Mouse (Mus musculus) cerebral cortex, adult 2 months (tissue): Measurements from ENCODE around the gene Klc4.

Experiments used
- WGBS: fragments of 180-500 bp; shearing (Covaris S2); methylation state at CpG from one replicate; pipeline ENCODE4 v1.1.7; 2018; 5-methylcytosine and 5-hydroxymethylcytosine counted together

Gene Klc4

GRCm38 (mm10) chr17:46651755-46652547, 6.1 kb upstream of the Klc4 start:
- WGBS, result 67% methylated on average over 20 of the region's 20 CpGs

GRCm38 (mm10) chr17:46651292-46651691, 5.5 kb upstream of the Klc4 start:
- WGBS, result 66% methylated on average over 17 of the region's 17 CpGs

- under 1% methylated on average over 58 of the region's 58 CpGs for WGBS
These were observed 4.6 kb upstream of the Klc4 start, which contains the start of gene Cul7 for GRCm38 (mm10) chr17:46650232-46651031. Gene Cul7 (plus strand): TSS chr17:46650337.

- 28% methylated on average over 15 of the region's 15 CpGs for WGBS
These were observed 4.0 kb upstream of the Klc4 start for GRCm38 (mm10) chr17:46649811-46650210.

GRCm38 (mm10) chr17:46648436-46648835, 2.6 kb upstream of the Klc4 start:
- 91% methylated on average over 9 of the region's 9 CpGs for WGBS

- 90% methylated on average over 7 of the region's 7 CpGs for WGBS
These were observed 1.5 kb upstream of the Klc4 start for GRCm38 (mm10) chr17:46647279-46647678.

- WGBS, result under 1% methylated on average over 19 of the region's 19 CpGs
These were observed 470 bp upstream of the Klc4 start for GRCm38 (mm10) chr17:46646322-46646662.

GRCm38 (mm10) chr17:46644916-46645475, 826 bp downstream of the Klc4 start:
- 8% methylated on average over 11 of the region's 11 CpGs for WGBS

- 90% methylated on average over 12 of the region's 12 CpGs for WGBS
These were observed 1.5 kb downstream of the Klc4 start for GRCm38 (mm10) chr17:46644152-46644805.

- WGBS, result 94% methylated on average over 17 of the region's 17 CpGs
These were observed 3.8 kb downstream of the Klc4 start for GRCm38 (mm10) chr17:46642060-46642459.

- 87% methylated on average over 9 of the region's 9 CpGs for WGBS
These were observed 5.9 kb downstream of the Klc4 start for GRCm38 (mm10) chr17:46639929-46640328.

- 6% methylated on average over 15 of the region's 15 CpGs for WGBS
These were observed 8.8 kb downstream of the Klc4 start for GRCm38 (mm10) chr17:46636831-46637523.

- WGBS, result 35% methylated on average over 12 of the region's 12 CpGs
These were observed 16.0 kb downstream of the Klc4 start for GRCm38 (mm10) chr17:46629685-46630441.

- under 1% methylated on average over 72 of the region's 90 CpGs for WGBS
These were observed 16.8 kb downstream of the Klc4 start, which contains the start of gene Ptk7 for GRCm38 (mm10) chr17:46628791-46629684. Gene Ptk7 (minus strand): TSS chr17:46629504.

GRCm38 (mm10) chr17:46628471-46628790, 17.4 kb downstream of the Klc4 start:
- WGBS, result 2% methylated on average over 13 of the region's 13 CpGs

GRCm38 (mm10) chr17:46627409-46627808, 18.4 kb downstream of the Klc4 start:
- 75% methylated on average over 6 of the region's 6 CpGs for WGBS

- WGBS, result 77% methylated on average over 12 of the region's 12 CpGs
These were observed 21.2 kb downstream of the Klc4 start for GRCm38 (mm10) chr17:46624598-46624997.

GRCm38 (mm10) chr17:46623819-46624557, 21.8 kb downstream of the Klc4 start:
- WGBS, result 45% methylated on average over 10 of the region's 10 CpGs

GRCm38 (mm10) chr17:46622269-46622668, 23.6 kb downstream of the Klc4 start:
- WGBS, result 85% methylated on average over 11 of the region's 11 CpGs
